In the genomic region with DNA sequence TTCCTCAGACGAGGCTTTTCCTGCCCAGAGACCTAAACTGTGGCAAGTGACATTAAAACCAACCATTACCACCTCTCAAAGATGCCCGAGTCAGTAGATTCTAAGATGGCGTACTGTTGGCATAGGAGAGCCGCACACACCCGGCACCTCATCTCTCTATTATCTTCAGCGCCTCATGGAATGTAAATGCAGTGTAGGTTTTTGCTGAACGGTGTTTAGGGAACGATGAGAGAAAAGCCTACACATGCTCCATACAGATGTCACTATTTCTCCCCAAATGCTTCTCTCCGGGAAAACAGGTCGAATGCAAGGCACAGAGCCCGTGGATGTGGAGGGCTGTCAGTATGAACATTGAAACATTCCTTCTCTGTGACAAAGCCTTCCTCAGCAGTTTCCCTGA, we compare ENCODE assay signal across 19 mouse cellular contexts.
DNase-seq lines count a peak whose midpoint lies in the region; ATAC-seq and TF ChIP-seq lines count a peak whose summit lies in the region.
"Had no signal": no experiment of that assay in that cellular context is flagged by ENCODE, and none has a peak within 500 bp of the region (broad histone marks: within the 10 kb centered on the region; RNA-seq: fewer than 3 reads in every experiment).

No protein-coding gene starts in this region.

- no peaks in the 10 kb centered on the region for H3K36me3 ChIP-seq in forebrain, embryonic 15.5 days
- no peaks in the 10 kb centered on the region for H3K36me3 ChIP-seq in forebrain, embryonic 11.5 days (ENCODE audit: control insufficient read depth, insufficient read depth, low read length)
- no peaks in the 10 kb centered on the region for H3K36me3 ChIP-seq in hindbrain, embryonic 14.5 days (replicated peaks; ENCODE audit: control insufficient read depth, insufficient read depth)
- no peaks in the 10 kb centered on the region for H3K36me3 ChIP-seq in hindbrain, embryonic 16.5 days (ENCODE audit: control insufficient read depth, insufficient read depth, low read length)
- no peaks in the 10 kb centered on the region for H3K36me3 ChIP-seq in neural tube, embryonic 13.5 days
- H3K36me3 ChIP-seq: embryonic facial prominence, embryonic 10.5 days; G1E; heart, embryonic 10.5 days had no signal

- WGBS in forebrain, embryonic 15.5 days = 87% methylated on average over 11 of the region's 11 CpGs
- WGBS in forebrain, embryonic 11.5 days = 91% methylated on average over 11 of the region's 11 CpGs
- 88% methylated on average over 11 of the region's 11 CpGs for WGBS in hindbrain, embryonic 14.5 days
- WGBS in hindbrain, embryonic 16.5 days = 74% methylated on average over 11 of the region's 11 CpGs
- WGBS in neural tube, embryonic 13.5 days = 79% methylated on average over 11 of the region's 11 CpGs

- no peak overlapping the region for H3K4me3 ChIP-seq in forebrain, embryonic 15.5 days
- H3K4me3 ChIP-seq in forebrain, embryonic 11.5 days (ENCODE audit: low read depth, low read length) = no peak overlapping the region
- no peak overlapping the region for H3K4me3 ChIP-seq in hindbrain, embryonic 14.5 days (replicated peaks; ENCODE audit: low read length)
- H3K4me3 ChIP-seq in hindbrain, embryonic 16.5 days (ENCODE audit: low read length) = no peak overlapping the region
- H3K4me3 ChIP-seq in left cerebral cortex, adult 2 months = no peak overlapping the region
- H3K4me3 ChIP-seq in neural tube, embryonic 13.5 days = no peak overlapping the region
- H3K4me3 ChIP-seq: embryonic facial prominence, embryonic 10.5 days; heart, embryonic 10.5 days had no signal

- peaks cover 16% of the 10 kb centered on the region for H3K4me1 ChIP-seq in forebrain, embryonic 15.5 days
- H3K4me1 ChIP-seq in forebrain, embryonic 11.5 days (replicated peaks; ENCODE audit: control insufficient read depth, insufficient read depth, low read length) = no peaks in the 10 kb centered on the region
- H3K4me1 ChIP-seq in hindbrain, embryonic 14.5 days (replicated peaks; ENCODE audit: control insufficient read depth, insufficient read depth, low read length) = peaks cover 20% of the 10 kb centered on the region
- H3K4me1 ChIP-seq in hindbrain, embryonic 16.5 days (ENCODE audit: control insufficient read depth, insufficient read depth, low read depth, low read length) = peaks cover 7% of the 10 kb centered on the region
- peaks cover 29% of the 10 kb centered on the region for H3K4me1 ChIP-seq in neural tube, embryonic 13.5 days (replicated peaks)

- no peak for ATAC-seq in forebrain, embryonic 15.5 days (replicated peaks)
- no peak for ATAC-seq in forebrain, embryonic 11.5 days (replicated peaks; ENCODE audit: low FRiP score)
- ATAC-seq in hindbrain, embryonic 14.5 days (ENCODE audit: low FRiP score) = no peak
- ATAC-seq in hindbrain, embryonic 16.5 days = no peak
- ATAC-seq in neural tube, embryonic 13.5 days (ENCODE audit: low read depth) = no peak
- ATAC-seq: CD4-positive, CD25-positive, alpha-beta regulatory T cell, adult 4 months; inflammation-experienced regulatory T-cells, adult 6 months had no signal

- 0 out of 2 replicates have a peak overlapping the region, but pooled peaks have one; percentile 13 for H3K27ac ChIP-seq in forebrain, embryonic 15.5 days (replicated peaks)
- no peak overlapping the region for H3K27ac ChIP-seq in forebrain, embryonic 11.5 days (ENCODE audit: low read depth, low read length)
- H3K27ac ChIP-seq in hindbrain, embryonic 14.5 days = peak overlapping the region; percentile 71
- no peak overlapping the region for H3K27ac ChIP-seq in hindbrain, embryonic 16.5 days (ENCODE audit: low read depth, low read length)
- H3K27ac ChIP-seq in left cerebral cortex, adult 2 months = peak overlapping the region; percentile 73
- H3K27ac ChIP-seq in neural tube, embryonic 13.5 days (replicated peaks) = peak overlapping the region; percentile 71
- H3K27ac ChIP-seq: embryonic facial prominence, embryonic 10.5 days; heart, embryonic 10.5 days had no signal

- no peak for TF ChIP-seq CTCF in left cerebral cortex, adult 2 months (IDR thresholded peaks at IDR 0.05)

- H3K4me2 ChIP-seq in forebrain, embryonic 15.5 days (replicated peaks) = no peak overlapping the region
- H3K4me2 ChIP-seq in forebrain, embryonic 11.5 days (ENCODE audit: low read depth, low read length, severe bottlenecking) = no peak overlapping the region
- H3K4me2 ChIP-seq in hindbrain, embryonic 14.5 days (replicated peaks) = no peak overlapping the region
- H3K4me2 ChIP-seq in hindbrain, embryonic 16.5 days (ENCODE audit: low read length) = no peak overlapping the region
- no peak overlapping the region for H3K4me2 ChIP-seq in neural tube, embryonic 13.5 days

- no peaks in the 10 kb centered on the region for H3K9me3 ChIP-seq in forebrain, embryonic 15.5 days
- H3K9me3 ChIP-seq in forebrain, embryonic 11.5 days (ENCODE audit: control insufficient read depth, low read length) = no peaks in the 10 kb centered on the region
- no peaks in the 10 kb centered on the region for H3K9me3 ChIP-seq in hindbrain, embryonic 14.5 days (ENCODE audit: control insufficient read depth, low read length)
- H3K9me3 ChIP-seq in hindbrain, embryonic 16.5 days (ENCODE audit: control insufficient read depth, low read length) = no peaks in the 10 kb centered on the region
- H3K9me3 ChIP-seq in neural tube, embryonic 13.5 days = no peaks in the 10 kb centered on the region
- H3K9me3 ChIP-seq: embryonic facial prominence, embryonic 10.5 days; heart, embryonic 10.5 days had no signal

- H3K9ac ChIP-seq in forebrain, embryonic 15.5 days (replicated peaks) = no peak overlapping the region
- no peak overlapping the region for H3K9ac ChIP-seq in forebrain, embryonic 11.5 days (ENCODE audit: low read length)
- H3K9ac ChIP-seq in hindbrain, embryonic 14.5 days = no peak overlapping the region
- H3K9ac ChIP-seq in hindbrain, embryonic 16.5 days (ENCODE audit: low read depth, low read length) = no peak overlapping the region
- H3K9ac ChIP-seq in neural tube, embryonic 13.5 days = no peak overlapping the region

- DNase-seq in forebrain, embryonic 11.5 days (ENCODE audit: low spot score) = no peak
- no peak for DNase-seq in hindbrain, embryonic 14.5 days (ENCODE audit: low spot score)
- DNase-seq in left cerebral cortex, adult 2 months (ENCODE audit: extremely low spot score in 1 of 2, low spot score in 2 of 2) = no peak
- DNase-seq in left cerebral cortex, postnatal 10 days (ENCODE audit: extremely low spot score in 1 of 2, low spot score in 2 of 2) = no peak
- no peak for DNase-seq in cerebellum, adult 18-20 months
- DNase-seq: B cell, adult 2 months; cerebellum, adult 11-12 months; gastrocnemius, postnatal 36 days; heart, adult 11 months; heart, postnatal 10 days; heart, postnatal 4 days had no signal

- intact Hi-C loops in left cerebral cortex, adult 2 months (cut with DNase I) = no loop called here
- intact Hi-C loops in left cerebral cortex, postnatal 10 days (cut with DNase I) = no loop called here

- no peaks in the 10 kb centered on the region for H3K27me3 ChIP-seq in forebrain, embryonic 15.5 days
- no peaks in the 10 kb centered on the region for H3K27me3 ChIP-seq in forebrain, embryonic 11.5 days (ENCODE audit: control insufficient read depth, insufficient read depth, low read length)
- no peaks in the 10 kb centered on the region for H3K27me3 ChIP-seq in hindbrain, embryonic 14.5 days (ENCODE audit: control insufficient read depth, insufficient read depth, low read length)
- H3K27me3 ChIP-seq in hindbrain, embryonic 16.5 days (replicated peaks; ENCODE audit: control insufficient read depth, insufficient read depth, low read length) = no peaks in the 10 kb centered on the region
- no peaks in the 10 kb centered on the region for H3K27me3 ChIP-seq in neural tube, embryonic 13.5 days

Comparison
In these comparisons a context has a peak if more than half of its experiments do, and no peak if none do; other contexts are left out.
1. H3K27ac ChIP-seq: peak in forebrain, embryonic 15.5 days (single experiment), hindbrain, embryonic 14.5 days (single experiment), left cerebral cortex, adult 2 months (single experiment) and neural tube, embryonic 13.5 days (single experiment); none in forebrain, embryonic 11.5 days (single experiment) and hindbrain, embryonic 16.5 days (single experiment).